Mouse (Mus musculus): ENCODE results near the gene Lrp1. TPM values are rescaled to one million over a fixed set of nuclear protein-coding genes. Genes with fewer than 3 reads are reported as not detected.

Gene Lrp1
- total RNA-seq, 2 experiments from 2014 or later, result 58.1 to 64.3 TPM

GRCm38 (mm10) chr10:127652906-127653638, 32.1 kb upstream of the Lrp1 start:
- no peak for DNase-seq

GRCm38 (mm10) chr10:127645791-127646190, 24.8 kb upstream of the Lrp1 start:
- no peak for DNase-seq

- DNase-seq, result peak; percentile 80
Observed at GRCm38 (mm10) chr10:127643553-127644238, 22.7 kb upstream of the Lrp1 start.

- DNase-seq, result peak; percentile 82
Observed at GRCm38 (mm10) chr10:127642772-127643552, 22.0 kb upstream of the Lrp1 start, which contains the start of gene Stat6. TSS of gene Stat6 (plus strand) at chr10:127642986.

- peak; percentile 72 for DNase-seq
Observed at GRCm38 (mm10) chr10:127641861-127642771, 21.2 kb upstream of the Lrp1 start.

- DNase-seq, result no peak
Observed at GRCm38 (mm10) chr10:127640421-127640820, 19.5 kb upstream of the Lrp1 start.

- no peak for DNase-seq
Observed at GRCm38 (mm10) chr10:127632668-127633271, 11.8 kb upstream of the Lrp1 start.

GRCm38 (mm10) chr10:127631261-127632214, 10.6 kb upstream of the Lrp1 start:
- peak; percentile 46 for DNase-seq

GRCm38 (mm10) chr10:127626433-127626832, 5.5 kb upstream of the Lrp1 start:
- no peak for DNase-seq

GRCm38 (mm10) chr10:127623439-127624216, 2.7 kb upstream of the Lrp1 start:
- no peak for DNase-seq

- no peak for DNase-seq
Observed at GRCm38 (mm10) chr10:127622661-127623060, 1.7 kb upstream of the Lrp1 start.

GRCm38 (mm10) chr10:127622057-127622392, 1.1 kb upstream of the Lrp1 start:
- DNase-seq, result peak; percentile 76

GRCm38 (mm10) chr10:127621191-127622056, 476 bp upstream of the Lrp1 start:
- peak; percentile 95 for DNase-seq

- peak; percentile 57 for DNase-seq
Observed at GRCm38 (mm10) chr10:127619941-127620405, 975 bp downstream of the Lrp1 start.

- no peak for DNase-seq
Observed at GRCm38 (mm10) chr10:127619119-127619721, 1.7 kb downstream of the Lrp1 start.

GRCm38 (mm10) chr10:127618173-127618572, 2.8 kb downstream of the Lrp1 start:
- DNase-seq, result no peak

GRCm38 (mm10) chr10:127617294-127617693, 3.7 kb downstream of the Lrp1 start:
- DNase-seq, result no peak

GRCm38 (mm10) chr10:127616261-127616679, 4.7 kb downstream of the Lrp1 start:
- no peak for DNase-seq

Data from gastrocnemius, postnatal 25 days (tissue).